Mouse (Mus musculus) heart, adult 8-10 months (tissue): ENCODE measurements around the gene Cyb561. TPM values are rescaled to one million over a fixed set of nuclear protein-coding genes. Genes with fewer than 3 reads are reported as not detected.

Source experiments
- DNase-seq: peaks from one replicate; pipeline ENCODE4 v3.0.0; 2022; ENCODE audit warnings: low spot score
- total RNA-seq, 4 experiments: library from RNA; stranded (reverse); gene quantifications; 2 replicates each; pipeline ENCODE4 v1.2.4; 2022

Cyb561 gene
- 10 to 100 TPM in 1 of 4 experiments, 1 to 10 TPM in 3; 7.5 to 11.0 (median 8.7) TPM for total RNA-seq

DNA sequence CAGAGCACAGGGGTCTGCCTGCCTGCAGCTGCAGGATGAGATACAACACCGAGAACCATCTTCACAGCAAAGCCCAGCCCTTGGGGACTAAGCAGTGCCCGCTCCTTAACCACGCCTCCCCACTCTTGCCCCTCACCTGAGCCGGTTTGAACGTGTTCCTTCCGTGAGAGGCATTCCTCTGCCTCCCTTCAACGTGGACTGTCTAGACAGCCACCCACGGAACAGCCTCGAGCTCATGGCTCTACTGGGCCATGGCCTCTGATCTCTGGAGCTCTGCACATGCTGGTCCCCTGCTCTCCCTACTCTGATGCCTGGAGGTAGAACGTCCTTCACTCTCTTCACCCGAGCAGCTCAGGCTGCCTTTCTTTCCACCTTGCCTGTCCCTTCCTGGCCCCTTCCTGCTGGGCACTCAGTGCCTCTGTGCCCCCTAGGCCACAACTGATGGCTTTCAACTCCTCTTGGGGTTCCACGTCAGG lies at the start of gene Cyb561:
Cyb561 (minus strand) TSS at position 426 of the 476 bp plus-strand sequence.
- no peak for DNase-seq

DNA sequence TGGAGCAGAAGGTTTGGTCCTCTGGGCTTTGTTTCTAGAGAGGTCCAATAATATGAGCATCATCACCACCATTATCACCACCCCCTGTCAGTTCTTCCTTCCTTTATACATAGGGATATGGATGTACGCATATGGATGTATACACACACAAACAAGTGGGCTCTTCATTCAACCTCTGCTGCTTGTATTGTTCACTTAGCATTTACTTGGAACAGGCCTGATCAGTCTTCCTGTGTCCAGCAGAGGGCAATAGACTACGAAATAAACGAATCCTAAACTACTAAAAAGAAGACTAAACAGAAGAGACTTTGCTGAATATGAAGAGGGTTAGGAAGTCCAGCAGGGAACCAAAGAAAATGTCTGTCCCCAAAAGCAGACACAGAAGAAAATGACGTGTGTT lies 48.6 kb upstream of the Cyb561 start:
- peak; percentile 22 for DNase-seq

DNA sequence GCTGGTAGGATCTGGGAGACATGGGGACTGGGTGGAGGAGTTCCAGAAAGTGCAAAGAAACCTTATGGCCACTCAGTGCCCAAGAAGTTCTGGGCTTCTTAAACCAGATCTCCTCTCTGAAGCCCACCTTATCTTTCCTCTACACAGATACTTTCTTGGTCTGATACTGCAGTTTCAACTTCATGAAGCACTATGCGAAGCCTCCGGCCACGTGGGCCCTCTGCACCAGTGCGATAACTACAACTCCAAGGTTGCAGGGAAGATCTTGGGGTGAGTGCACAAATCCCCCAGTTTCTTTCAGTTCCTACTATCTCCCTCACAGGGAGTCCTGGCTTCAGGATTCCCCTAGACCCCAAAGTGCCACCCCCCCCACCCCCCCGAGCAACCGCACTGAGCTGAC lies 46.9 kb upstream of the Cyb561 start:
- DNase-seq, result no peak

DNA sequence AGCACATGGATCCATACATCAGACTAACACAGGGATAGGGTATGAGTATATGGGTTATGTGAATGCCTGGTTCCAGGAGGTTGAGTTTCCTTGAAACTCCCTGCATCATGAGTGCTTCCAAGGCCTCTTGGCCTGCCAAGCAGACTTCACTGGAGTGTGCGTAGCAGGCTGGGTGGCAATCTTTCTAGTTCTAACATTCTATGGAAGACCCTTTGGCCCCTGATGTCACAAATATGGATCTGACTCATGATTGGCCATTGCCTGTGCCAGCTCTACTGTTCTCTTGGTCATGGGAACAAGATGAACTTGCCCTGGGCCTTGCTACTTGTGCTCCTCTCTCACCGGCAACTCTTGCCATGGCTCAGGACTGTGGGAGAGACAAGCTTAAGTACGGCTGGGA lies 41.2 kb upstream of the Cyb561 start, which contains the start of gene Ace3:
Ace3 (plus strand) TSS at position 301 of the 400 bp plus-strand sequence.
- DNase-seq, result no peak

DNA sequence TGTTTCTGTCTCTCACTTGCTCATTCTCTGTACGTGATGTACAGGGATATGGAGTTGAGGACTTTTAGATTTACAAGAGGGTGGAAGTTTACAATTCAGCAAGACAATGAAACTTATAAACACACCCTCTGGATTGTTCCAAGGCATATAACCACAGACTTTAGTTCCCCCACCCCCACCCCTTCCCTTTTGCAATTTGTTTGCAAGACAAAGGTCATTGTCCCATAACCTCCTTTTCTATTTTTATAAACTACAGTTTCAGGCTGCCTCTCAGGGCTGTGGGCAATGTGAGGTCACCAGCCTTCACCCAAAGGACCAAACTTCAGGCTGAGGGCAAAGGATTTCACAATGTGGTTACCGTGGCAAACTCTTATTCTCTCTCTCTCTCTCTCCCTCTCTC lies 37.1 kb upstream of the Cyb561 start:
- DNase-seq, result no peak

DNA sequence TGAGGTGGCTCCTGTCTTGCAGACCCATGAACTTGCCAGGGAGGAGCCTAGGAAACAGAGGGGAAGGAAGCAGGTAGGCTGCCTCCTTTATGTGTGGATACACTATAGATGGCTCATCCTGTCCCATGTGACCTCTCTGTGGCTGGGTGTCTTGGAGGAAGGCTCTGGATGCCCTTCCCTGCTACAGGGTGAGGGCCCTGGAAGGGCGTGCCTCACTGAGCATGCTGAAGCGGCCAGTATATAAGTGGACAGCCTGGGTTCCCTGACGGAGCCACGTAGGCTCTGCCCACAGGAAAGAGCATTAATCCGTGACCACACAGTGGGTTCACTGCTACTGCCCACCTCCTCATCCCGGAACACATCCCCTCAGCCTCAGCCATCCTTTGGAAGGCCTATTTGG lies 36.3 kb upstream of the Cyb561 start:
- DNase-seq, result no peak

DNA sequence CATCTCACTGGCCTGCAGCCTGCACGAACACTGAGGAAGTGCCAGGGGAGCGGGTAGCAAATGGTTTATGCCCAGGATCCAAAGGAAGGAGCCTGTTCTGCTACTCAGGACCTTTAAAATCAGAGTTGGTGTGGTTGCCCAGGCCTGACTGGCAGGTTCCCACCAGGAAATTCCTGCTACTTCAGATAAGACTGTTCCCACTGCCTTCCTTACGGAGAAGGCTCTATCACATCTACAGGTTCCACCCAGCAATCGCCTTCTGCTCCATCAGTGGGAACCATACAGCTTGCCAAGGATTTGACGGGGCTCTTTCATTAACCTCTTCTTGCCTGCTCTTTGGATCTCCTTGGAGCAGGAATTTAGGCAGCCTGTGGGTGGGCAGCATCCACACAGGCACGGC lies 34.3 kb upstream of the Cyb561 start:
- no peak for DNase-seq

DNA sequence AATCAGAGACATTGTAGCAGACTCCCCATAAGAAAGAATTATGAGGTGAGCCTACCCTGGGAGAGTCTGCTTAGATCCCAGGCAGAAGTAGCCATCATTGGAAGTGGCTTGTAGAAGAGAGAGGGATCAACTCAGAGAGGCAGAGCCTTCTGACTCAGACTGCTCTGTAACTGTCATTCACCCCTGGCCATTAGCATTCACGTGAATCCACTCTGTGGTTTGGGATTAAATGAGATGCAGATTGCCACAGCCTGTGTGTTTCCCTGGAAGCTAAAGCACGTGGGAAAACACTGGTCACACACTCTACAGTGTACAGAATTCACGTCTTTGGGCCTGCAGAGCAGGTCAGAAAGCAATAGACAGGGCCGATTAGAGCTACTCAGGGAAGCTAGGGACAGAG lies 31.3 kb upstream of the Cyb561 start:
- no peak for DNase-seq

DNA sequence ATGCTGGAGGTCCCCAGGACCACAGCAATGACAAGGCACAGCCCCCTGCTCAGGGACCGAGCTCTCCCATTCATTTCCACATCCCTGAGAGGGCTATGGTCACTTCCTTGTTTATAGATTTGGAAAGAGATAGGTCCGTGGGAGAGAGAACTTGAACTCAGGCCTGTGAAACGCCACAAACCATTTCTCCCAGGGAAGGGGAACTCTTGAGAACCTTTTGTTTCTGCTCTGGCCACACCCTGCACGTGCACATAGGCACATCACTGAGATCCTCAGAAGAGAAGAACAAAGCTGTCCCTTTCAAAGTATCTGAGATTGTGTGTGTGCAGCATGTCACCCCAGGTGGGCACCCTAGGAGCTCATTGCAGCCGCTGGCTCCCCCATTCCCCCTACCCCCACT lies 25.5 kb upstream of the Cyb561 start:
- no peak for DNase-seq

DNA sequence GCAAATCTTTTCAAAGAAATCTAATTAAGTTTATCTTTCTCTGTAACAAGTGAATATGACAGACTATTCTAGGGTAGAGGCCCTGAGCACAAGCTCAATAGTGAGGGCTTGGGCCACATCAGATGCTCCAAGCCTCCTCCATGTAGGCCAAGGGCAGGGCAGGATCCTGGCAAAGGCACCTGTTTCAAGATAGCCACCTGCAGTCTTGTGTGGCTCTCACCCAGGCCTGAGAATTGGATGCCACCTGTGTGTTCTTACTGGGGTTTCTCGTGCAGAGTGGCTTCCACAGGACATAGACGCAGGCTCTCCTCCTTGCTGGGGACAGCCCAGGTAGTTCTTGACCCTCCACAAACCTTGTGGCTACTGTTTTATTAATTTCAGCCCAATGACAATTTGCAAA lies 25.1 kb upstream of the Cyb561 start:
- DNase-seq, result no peak

DNA sequence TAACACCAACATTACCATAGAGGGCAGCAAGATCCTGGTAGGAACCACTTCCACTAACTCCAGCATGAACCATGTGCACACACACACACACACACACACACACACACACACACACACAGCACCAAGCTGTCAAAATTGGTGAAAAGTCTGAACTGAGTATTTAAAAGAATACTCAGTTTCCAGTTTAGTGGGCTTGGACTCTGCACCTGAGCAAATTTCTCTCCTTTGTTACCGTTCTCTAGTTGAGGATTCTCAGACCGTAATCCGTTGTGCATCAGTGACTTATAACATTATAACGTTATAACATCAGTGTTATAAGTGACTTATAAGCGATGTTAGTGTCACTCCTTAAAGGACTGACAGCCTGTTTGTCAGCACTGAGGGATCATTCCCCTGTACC lies 22.5 kb upstream of the Cyb561 start:
- no peak for DNase-seq

DNA sequence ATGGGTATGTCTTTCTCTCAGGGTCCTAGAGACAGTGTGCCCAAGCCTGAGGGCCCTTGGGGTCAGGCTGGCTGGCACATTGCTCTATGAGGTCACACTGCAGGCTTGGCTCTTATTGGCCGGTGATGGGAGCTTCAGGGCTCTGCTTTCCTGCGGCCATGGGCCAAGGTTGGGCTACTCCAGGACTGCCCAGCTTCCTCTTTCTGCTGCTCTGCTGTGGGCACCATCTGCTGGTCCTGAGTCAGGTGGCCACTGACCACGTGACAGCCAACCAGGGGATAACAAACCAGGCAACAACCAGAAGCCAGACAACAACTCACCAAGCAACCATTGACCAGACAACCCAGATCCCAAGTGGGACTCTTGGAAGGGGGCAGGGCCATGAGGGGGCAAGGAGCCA lies 21.9 kb upstream of the Cyb561 start:
- DNase-seq, result no peak

DNA sequence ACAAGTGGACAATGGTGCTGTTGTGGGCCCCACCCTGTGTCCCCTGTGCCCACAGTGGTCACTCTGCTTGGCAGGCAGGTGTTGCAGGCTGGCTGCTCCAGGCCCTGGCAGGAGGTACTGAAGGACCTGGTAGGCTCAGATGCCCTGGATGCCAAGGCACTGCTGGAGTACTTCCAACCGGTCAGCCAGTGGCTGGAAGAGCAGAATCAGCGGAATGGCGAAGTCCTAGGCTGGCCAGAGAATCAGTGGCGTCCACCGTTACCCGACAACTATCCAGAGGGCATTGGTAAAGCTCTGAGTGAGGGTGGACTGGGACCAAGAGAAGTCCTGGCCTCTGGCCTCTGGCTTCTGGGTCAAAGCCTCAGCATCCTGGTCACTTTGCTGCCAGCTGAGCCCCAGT lies 21.5 kb upstream of the Cyb561 start:
- no peak for DNase-seq

DNA sequence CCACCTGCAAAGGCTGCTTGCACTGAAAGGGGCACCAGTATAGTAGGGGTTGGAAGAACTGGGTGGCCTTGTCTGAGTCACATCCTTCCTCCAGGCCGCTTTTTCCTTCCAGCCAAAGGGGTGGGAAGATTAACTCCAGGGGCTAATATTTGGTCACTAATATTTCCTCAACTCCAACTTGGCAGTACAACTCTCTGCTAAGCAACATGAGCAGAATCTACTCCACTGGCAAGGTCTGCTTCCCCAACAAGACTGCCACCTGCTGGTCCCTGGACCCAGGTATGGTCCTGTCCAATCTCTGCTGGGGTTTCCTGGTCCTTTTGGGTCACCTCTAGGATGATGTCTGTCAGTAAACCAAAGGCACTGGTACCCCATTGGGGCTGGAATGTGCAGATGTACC lies 16.4 kb upstream of the Cyb561 start:
- DNase-seq, result peak; percentile 75

DNA sequence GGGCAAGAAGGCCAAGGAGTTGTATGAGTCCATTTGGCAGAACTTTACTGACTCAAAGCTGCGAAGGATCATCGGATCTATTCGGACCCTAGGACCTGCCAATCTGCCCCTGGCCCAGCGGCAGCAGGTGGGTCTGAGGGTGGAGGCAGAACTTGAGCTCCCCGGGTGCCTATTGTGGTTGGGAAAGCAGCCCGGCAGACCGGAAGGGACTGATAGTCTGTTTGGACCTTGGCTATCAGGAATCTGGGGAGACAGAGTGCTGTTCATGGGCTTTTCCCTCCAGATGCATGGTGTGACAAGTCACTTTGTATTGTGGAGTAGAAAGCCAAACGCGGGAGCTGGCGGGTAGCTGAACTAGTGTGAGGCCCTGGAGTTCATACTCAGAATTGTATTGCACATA lies 15.8 kb upstream of the Cyb561 start:
- DNase-seq, result no peak

DNA sequence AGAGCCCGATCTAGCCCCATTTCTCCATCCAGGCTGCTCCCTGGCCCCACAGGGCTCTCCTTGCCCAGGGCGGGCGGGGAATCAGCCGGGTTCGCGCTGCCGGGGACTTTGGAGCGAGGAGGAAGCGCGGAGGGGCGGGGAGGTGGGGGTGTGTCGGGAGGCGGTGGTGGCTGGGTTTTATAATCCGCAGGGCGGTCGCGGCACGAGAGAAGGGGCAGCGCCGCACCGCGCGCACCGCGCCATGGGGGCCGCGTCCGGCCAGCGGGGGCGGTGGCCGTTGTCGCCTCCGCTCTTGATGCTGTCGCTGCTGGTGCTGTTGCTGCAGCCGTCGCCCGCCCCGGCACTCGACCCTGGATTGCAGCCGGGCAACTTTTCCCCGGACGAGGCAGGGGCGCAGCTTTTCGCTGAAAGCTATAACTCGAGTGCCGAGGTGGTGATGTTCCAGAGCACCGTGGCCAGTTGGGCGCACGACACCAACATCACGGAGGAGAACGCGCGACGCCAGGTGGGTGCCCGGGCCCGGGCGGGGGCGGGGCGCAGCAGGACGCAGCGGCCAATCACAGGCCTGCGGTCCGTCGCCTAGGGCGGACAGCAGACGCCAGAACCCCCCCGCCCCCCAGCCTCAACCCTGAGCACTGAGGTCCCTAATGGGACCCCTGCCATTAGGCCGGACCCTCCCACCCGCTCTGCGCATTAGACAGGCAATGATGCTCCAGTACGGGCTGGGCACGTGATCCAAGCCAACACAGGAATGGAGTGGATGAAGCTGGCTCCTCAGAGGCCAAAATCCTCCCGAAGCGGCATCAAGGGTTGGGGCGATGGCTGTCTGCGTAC lies 14.8 kb upstream of the Cyb561 start, which contains the start of gene Ace:
Ace (plus strand) TSS at position 205 of the 834 bp plus-strand sequence.
- no peak for DNase-seq

DNA sequence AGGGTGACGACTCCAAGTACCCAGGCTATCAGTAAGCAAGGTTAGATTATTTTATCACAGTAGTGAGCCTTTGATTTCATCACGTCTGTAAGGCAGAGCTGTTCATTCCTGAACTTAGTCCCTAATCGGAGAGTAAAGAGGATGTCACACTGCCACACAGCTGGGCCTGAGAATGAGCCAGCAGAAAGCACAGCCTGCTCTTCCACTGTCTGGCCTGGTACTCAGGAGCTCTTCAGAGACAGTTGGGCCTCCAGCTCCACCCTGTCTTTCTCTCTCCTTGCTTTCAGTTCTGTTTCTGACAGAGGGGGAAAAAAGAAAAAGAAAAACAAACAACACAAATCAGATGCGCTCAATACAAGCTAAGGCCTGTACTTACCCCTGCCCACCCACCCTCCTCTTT lies 13.2 kb upstream of the Cyb561 start:
- DNase-seq, result no peak

DNA sequence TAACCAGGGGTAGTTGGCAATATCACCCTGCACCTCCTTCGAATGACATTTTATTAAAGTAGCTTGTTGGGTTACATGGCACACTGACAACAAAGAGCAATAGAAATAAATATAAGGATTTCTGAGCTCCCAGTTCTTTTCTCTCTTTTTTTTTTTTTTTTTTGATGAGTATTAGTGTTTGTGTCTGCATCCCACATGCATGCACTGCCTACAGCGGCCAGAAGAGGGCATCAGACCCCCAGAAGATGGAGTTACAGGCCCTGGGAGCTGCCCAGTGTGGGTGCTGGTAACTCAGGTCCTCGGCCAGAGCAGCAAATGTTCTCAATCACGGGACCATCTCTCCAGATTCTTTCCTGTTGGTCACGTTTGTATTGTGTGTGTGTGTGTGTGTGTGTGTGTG lies 11.6 kb upstream of the Cyb561 start:
- DNase-seq, result no peak

DNA sequence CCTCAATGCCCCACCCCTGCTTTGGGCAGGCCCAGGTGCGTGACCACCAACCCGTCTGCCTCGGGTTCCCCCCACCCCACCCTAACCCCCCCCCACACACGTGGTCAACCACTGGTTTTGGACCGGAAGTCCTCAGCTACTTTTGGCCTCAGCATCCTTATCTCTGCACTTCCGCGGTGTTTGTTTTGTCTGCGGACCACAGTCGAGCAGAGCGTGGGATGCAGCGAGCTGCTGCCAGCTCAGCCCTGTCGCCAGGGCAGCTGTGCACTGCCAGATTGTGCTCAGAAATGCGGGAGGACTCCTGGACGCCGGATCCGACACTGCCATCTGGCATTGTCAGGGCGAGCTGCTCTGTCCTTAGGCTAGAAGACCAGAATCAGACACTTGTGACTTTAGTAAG lies 6.2 kb upstream of the Cyb561 start:
- no peak for DNase-seq

DNA sequence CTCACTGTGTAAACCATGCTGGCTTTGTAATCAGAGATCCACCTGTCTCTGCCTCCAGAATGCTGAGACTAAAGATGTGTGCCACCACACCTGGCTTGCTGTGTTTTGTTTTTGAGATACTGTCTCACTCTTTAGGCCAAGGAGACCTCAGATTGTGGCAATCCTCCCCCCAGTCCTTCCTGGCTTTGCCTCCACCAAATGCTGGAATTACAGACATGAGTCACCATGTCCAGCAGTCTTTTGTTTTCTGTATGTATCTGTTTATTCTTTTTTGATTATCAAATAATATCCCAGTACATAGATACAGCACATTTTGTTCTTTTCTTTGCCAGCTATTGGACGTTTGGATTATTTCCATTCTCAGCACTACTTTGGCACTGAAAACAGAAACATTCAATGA lies 5.4 kb upstream of the Cyb561 start:
- no peak for DNase-seq

DNA sequence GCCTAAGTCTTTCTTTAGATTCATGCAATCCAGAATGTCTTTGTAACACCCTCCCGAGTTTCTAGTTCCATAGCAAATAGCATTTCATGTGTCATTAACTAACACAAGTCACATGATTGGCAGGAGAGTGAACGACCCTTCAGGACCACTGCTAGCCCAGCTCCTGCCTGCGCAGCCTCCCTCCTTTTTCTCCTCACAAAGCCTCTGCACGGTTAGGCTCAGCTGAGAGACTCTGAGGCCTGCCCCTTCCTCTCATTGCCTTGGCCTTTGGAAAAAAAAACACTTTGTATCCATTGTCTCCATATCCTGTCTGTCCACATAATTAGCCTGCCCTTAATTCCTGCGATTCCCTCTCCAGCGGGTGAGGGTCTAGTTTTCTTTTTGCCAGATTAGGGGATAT lies 4.4 kb upstream of the Cyb561 start:
- no peak for DNase-seq

DNA sequence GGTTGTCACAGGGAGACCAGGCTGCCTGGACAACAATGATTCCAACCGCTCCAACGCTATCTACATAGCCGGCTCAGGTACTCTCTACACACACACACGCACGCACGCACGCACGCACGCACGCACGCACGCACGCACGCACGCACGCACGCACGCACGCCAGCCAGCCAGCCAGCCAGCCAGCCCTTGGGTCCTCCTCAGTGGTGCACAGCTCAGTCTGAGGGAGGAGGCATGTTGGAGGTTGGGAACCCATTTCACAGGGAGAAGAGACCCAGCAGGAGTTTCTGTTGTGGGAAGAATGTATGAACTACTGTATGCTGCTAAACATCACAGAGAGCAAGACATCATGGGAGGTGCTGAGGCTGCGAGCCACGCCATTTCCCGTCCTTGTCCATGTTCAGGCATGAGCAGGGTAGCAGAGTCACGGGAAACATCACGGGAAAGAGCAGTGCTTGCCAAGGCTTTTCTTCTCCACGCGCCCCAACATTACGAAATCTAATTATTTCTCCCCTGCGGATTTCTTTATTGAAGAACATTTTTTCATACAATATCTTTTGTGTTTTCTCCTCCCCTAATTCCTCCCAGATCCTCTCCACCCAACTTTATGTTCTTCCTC lies 2.8 kb upstream of the Cyb561 start:
- no peak for DNase-seq

DNA sequence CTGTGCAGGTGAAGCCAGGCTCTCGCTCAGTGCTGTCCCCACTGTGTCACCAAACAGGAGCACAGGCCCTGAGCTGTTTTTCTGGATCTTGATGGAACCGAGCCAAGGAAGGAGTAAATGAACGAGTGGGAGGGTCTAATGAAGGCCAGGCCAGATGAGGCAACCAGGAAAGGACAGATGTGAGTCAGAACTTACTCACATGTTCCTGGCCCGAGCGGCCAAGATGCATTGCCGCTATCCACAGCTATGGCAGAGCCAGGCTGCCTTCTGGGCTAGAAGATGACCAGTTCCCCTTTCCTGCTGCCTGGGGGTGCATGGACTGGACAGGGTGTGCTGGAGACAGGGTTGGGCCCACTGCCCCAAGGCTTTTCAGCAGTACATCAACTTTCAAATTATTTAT lies 266 bp upstream of the Cyb561 start:
- DNase-seq, result peak; percentile 66
